Mouse (Mus musculus) T-helper 17 cell (primary cell): ENCODE results near the gene Il2.

Source experiments
- in situ Hi-C, 2 experiments: fragments of 300-600 bp; cut with MboI, MseI; formaldehyde crosslinking; loops; 1 replicate in 1 of 2; 2 replicates in 1 of 2; pipeline ENCODE4 v1.15.1; 2025; ENCODE audit warnings: high pct_unique_total_duplicates in 2 of 2

Gene Il2

DNA sequence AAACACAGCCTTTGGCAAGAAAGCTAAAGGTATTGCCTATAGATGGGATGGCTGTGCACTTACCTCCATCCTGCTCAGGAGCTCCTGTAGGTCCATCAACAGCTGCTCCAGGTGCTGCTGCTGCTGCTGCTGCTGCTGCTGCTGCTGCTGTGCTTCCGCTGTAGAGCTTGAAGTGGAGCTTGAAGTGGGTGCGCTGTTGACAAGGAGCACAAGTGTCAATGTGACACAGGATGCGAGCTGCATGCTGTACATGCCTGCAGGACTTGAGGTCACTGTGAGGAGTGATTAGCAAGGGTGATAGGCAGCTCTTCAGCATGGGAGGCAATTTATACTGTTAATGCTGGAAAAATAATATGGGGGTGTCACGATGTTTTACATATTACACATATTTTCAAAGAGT is at the start of gene Il2:
TSS of gene Il2 (minus strand) at position 305 of the 400 bp plus-strand sequence.
- in situ Hi-C loops: loop anchor here in 1 of 2 experiments (5.0 kb wide), 1 partner anchor 77 kb away; no protein-coding TSS in a partner anchor

DNA sequence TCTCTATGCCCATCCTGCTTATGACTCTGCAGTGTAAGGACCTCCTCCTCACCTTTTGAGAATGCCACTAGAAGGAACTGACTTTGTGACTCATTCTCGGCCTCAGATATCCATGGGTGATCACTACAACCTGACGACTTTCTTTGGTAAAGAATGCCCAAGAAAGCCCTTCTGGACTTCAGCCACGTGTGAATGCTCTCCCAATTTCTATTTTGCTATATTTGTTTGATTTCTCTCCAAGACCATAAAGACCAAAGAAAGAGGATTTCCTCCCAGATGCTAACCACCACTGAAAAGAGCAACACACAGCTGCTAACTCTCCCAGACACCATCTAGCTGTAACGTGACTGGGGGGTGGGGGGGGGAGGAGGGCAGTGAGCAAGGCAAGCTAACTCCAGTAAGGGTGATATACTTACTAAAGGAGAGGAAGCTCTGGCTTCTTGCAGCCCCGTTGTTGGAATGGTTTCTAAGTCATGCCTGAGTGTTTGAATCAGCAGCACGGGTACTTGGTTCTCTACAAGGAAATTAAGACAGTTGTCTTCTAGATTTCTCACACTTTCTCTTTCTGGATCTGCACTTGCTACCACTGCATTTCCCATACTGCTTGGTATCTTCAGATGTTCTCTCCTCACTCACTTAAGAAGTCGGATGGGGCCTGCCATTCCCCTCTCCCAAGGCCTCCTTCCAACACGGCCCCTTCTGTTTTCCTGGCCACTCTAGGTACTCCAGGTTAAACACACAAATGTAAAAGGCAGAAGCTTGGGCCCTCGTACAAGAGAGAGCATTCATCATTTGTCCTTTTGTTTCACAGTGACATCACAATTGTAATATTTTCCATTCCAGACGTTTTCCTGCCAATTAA is 49.2 kb upstream of the Il2 start:
- in situ Hi-C loops: no loop called here

DNA sequence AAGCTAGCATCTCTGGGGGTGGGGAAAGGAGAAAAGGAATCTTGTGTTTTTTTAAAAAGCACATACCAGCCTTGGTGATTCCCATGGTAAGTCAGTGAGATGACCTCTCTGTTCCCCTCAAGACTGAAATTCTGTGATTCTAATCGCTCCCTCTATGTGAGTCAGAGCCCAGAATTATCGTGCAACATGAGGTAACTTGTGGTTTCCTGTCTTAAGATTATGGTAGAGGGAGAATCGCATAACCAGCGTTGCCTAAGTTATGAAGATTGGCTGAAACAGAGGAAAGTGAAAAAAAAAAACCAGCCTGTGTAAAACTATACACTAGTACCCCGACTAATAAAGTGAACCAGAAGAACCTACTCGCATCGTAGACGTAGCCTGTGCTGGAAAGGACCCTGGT is 47.5 kb upstream of the Il2 start:
- in situ Hi-C loops: no loop called here

DNA sequence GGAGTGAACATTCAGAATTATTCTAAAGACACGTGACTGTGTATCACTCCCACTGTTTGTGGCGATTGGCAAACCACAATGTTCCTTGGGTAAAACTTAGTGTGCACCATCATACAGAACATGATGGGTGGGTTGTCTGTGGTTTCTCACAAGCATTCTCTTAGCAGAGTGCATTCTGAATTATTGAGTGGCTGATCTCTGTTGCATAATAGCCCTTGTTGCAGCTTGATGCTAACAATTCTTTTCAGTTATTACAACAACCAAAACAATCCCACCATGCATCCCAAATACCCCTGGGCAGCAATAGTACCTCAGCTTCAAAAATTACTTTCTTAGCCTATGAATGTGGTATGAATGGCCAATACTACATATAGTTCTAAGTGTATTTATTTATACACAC is 43.5 kb upstream of the Il2 start:
- in situ Hi-C loops: no loop called here

DNA sequence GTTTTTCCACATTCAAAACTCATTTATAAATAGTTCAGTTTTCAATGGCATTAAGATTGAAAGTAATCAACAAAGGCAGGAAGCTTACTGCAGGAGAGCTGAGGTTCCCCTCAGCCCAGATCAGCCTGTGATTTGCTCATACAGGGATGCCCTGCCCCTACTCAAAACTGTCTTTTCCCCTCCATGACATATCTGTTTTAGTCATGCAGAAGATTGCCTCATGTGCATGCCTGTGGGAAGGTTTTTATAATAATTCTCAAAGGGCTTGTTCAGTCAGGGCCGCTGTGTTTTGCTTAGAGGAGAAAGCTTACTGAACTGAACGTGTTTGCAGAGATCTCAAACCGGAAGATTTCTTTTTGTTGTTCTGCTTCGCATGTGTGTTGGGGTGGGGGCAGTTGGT is 35.3 kb upstream of the Il2 start:
- in situ Hi-C loops: no loop called here

DNA sequence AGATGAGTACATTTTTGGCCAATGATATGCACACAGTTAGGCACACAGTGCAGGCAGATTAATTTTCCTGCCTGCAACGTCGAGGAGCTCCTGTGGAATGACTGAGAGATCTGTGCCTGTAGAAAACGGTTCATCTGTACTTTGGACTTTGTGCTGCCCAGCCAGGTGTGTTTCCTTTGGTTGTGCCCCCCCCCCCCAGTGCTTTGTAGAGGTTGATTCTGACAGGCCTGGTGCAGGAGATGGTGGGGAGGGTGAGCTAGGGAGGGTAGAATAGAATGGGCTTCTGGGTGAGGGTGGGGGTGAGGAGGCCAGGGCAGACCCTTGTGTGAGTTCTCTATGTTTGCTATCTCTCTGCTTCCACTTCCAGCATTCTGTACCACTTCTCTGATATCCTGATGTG is 32.5 kb upstream of the Il2 start:
- in situ Hi-C loops: no loop called here

DNA sequence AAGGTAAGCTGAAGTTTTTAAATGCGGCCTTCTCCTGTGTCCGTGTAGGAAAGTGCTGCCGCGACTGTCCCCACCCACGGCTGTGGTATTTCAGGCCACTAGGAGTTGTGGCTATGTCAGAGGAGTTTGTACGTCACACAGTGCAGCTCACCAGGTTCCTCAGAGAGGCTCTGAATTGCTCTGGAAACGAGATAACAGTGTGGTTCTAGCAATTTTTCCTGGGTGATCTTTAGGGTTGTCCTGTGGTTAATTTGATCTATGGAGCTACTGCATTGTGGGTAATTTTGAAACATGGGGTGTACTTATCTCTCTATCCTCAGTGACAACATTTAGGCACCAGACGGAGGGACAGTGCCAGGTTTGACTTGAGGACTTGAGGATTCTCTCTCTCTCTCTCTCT is 31.3 kb upstream of the Il2 start:
- in situ Hi-C loops: no loop called here

DNA sequence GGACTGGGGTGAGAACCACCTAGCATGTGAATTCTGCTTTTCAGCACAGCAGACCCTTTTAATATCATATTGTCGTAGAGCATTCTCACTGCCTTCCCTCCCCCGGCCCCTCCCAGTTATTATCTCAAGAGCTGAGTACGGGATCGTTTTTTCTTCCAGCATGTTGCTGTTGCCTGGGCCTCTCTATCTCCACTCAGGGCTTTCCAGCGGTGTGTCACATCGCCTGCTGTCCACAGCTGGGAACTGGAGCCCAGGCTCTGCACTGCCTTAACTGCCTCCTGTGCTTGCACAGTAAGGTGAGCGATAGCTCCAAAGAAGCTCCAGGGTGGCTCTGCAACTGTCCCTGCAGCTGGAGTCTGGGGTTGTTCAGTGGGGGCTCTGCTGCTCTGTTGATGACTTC is 28.6 kb upstream of the Il2 start:
- in situ Hi-C loops: no loop called here

DNA sequence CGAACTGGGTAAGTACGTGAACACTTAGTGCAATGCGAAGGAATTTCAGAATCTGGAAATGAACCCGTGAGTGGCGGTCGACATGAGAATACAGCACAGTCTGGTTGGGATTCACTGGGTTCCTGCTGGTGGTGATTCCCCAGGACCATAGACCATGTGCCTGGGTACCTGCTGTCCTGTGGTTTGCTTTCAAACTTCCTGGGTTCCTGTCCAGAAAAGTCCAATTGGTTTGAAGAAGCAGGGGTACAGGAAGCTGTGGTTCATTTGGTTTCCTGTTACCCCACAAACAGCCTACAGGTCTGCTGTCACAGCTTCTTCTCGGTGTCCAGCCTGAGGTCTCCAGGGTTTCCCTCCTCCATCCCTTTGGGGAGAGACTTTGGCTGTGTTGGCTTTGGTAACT is 27.2 kb upstream of the Il2 start:
- in situ Hi-C loops: no loop called here

DNA sequence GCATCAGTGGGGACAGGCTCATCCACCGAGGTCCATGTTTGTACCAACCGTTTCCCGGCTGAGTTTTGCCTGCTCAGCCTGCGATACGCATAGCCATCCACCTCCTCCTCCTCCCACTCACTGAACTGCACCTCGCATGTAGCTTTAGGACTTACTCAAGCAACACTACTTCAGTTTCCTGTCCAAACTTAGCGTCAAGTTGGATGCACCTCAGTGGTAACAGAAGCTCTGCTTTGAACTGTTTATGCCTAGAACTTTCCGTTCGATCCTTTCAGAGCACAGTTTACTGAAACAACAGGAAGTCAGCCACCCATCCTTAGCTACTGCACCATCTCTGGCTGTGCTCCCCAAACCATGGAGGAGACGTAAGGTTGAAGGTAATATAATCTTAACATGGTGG is 26.5 kb upstream of the Il2 start:
- in situ Hi-C loops: no loop called here

DNA sequence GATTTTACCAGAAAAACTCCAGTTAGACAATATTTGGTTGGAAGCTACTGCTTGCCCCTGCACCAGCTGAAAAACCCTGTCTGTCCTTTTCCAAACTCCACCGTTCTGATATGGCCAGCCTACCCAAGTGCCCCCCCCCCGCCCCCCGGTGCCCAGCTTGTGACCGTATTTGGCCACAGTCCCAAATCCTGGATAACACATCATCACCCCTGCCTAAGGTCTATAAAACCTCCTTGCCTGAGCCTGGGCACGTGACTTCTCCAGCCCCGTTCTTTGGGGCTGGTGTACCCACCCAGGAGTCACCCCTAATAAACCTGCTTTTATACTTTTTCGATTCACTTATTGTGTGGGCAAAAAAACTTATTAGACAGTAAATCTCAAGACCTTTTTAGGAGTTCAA is 21.1 kb upstream of the Il2 start:
- in situ Hi-C loops: no loop called here

DNA sequence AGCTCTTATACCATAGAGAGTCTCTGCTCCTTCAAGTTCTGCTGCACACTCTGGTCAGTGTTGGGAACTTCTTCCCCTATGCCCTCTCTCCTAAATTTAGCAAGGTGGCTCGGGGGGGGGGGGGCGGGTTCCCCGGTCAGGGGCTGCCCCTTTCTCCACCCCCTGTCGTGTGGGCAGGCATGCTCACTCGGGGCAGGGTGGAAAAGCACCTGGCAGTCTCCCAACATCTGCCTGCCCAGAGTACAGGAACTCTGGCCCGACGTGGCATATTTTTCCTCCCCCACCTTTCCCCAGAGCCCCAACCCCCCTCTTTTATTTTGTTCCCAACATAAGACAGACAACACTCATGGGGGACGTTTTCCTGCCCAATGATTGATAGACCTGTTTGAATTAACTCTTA is 20.6 kb upstream of the Il2 start:
- in situ Hi-C loops: no loop called here

DNA sequence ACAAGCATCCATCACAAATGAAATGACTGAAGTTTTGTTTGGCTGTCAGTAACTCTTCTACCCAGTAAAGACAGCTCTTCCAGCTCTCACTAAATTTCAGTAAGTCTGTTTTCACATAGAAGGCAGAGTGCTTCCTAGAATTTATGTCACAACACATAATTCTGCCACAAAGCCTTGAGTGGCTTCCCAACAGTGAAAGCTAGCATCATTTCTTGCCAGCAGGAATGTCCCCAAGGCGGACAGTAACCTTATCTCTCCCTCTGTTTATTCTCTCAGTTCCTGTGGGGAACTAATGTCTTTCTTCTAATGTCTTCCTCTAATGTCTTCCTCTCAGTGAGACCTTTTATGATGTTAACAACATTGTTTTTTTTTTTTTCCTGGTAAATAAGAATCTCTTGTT is 19.2 kb upstream of the Il2 start:
- in situ Hi-C loops: no loop called here

DNA sequence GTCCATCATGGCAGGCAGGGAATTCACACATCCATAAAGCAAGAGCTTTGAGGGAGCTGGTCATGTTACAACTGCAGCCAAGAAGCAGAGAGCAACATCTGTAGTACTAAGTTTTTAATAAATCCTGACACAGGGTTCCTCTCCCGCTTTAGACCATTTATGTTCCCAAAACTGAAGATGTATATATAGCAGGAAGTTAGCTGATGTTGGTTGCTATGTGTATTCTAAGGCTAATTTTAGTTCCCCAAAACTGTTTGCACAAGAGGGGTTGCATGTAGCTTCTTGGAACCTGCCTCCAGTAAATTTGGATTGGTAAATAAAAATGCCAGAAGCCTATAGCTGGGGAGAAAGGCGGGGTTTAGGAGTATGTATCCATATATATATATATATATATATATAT is 16.1 kb upstream of the Il2 start:
- in situ Hi-C loops: no loop called here

DNA sequence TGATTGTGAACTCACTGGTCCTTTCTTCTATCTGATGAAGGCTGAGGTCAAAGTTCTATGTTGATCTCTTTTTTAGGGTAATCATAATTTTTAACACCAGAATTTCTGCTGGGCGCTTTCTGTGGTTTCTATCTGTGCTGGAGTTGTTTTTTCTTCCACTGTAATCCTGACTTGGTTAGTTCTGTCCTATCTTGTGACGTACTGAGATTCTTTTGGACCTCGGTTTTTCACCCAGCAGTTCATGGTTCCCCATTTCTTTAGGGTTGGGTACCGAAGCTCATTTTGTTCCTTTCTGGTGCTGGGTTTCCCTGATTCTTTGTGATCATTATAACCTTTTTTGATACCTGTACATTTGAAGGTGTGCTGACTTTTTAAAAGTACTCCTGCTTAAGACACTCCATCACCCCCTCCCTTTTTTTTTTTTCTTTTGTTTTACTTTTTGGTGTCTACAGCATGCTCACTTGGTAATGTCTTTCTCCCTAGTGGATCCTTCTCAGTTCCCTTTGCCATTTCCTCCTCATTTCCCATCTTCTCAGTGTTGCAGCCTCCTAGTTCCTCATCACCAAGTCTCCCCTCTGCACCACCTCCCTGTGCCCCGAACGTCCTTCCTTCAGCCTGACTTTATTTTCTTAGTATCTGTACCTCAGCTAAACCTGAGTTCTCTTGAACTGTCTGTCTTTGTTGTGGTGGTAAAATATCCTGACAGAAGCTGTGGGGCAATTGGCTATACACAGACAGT is 14.6 kb upstream of the Il2 start:
- in situ Hi-C loops: no loop called here

DNA sequence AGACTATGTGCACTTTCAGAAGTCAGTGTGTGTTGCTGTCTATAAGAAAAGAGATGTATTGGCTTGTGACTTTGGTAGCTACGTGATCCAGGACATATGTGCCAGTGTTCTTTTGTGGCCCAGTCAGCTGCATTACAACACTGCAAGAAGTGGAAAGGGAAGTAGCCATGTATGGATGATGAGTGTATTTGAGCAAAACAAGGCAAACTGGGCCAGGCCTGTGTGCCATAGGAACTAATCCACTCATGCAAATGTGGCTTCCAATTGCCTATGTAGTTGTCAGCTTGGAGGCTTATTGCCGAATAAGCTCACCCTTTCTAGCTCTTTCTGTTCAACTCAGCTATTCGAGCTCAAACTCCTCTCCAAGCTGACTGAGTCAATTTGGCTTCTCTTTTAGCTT is 13.4 kb upstream of the Il2 start:
- in situ Hi-C loops: no loop called here

DNA sequence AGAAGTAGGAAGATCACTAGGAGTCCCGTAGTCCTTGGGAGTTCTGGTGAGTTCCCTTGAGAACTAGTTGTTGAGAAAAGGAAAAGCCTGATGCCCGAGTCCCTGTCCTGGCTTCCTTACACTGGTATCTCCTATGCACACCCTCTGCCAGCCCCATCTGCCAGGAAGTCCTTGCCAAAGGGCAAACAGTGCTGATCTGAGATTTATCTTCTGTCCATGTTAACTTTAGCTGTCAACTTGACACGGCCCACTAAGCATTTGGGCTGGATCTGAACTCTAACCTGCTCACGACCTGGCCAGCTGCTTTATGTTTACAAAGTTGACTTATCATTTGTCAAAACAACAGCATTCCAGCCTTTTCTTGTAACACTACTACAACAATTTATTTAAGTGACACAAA is 11.5 kb upstream of the Il2 start:
- in situ Hi-C loops: no loop called here

DNA sequence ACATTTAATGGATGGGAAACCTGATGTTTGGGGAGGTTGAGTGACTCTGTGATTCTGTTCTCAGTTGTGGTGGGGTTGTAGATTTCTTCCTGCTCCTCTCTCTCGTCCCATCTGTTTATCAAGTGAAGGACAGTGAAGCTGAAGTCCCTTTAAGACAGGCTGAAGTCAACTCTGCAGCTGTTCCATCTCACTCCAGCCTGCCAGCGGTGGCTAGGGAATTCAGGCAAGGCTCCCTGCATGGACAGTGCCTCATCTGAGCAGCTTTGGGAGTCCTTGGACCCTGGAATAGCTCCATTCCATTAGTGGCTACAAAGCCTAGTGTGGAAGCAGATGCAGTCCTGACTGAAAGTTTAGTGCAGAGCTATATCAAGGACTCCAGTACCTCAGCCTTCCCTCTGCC is 3.3 kb upstream of the Il2 start:
- in situ Hi-C loops: loop anchor here in 1 of 2 experiments (5.0 kb wide), 1 partner anchor 73 kb away; no protein-coding TSS in a partner anchor

DNA sequence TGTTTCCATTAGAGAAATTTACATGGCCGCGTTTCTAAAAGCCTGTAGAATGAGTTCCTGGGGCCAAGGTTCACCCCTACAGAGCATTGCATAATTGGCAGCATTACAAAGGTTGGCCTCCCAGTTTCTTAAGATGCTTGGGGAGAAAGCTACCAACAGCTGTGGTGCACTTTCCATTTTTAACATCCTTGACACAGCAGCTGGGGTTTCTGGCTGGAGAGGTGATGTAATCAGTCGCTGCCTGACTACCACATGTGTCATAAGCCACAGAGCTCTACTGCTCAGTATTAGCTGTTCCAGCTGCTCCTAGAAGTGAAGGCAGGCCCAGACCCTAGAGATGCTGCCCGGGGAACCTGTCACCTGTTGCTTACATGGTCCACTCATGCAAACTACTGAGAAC is 2.5 kb upstream of the Il2 start:
- in situ Hi-C loops: loop anchor here in 1 of 2 experiments (5.0 kb wide), 1 partner anchor 74 kb away; no protein-coding TSS in a partner anchor

DNA sequence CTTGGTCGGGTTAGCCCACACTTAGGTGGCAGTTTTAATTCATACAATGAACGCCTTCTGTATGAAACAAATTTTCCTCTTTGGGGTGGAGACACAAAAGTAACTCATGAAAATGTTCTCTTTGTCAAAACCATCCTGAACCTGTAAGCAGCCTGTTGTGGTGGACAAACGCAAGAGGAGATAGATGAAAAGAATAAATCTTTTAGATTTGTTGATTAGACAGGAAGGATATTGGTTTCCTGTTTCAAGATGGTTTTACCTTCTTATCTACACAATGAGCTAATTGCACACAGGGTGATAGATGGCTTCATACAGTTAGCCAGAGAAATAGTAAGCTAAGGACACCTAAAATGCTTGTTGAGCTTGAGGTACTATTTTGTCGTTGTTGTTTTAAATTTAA is 403 bp upstream of the Il2 start:
- in situ Hi-C loops: loop anchor here in 1 of 2 experiments (5.0 kb wide), 1 partner anchor 76 kb away; no protein-coding TSS in a partner anchor

DNA sequence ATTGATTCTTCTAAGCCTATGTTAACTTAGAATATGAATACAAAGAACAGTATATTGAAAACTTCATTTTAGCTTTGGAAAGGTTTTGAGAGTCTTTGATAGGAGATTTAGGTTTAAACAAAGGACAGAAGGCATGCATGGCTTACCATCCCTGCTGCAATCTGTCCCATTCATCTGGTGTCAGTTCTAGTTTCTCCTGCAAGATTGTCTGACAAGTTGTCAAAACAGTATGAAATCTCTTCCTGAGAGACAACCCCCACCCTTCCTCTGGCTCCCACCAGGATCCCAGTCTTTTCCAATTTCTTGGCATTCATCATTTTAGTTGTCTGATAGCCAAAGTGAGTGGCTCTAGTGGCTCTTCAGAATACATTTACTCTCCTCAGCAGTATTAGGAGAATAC is 35.0 kb downstream of the Il2 start:
- in situ Hi-C loops: no loop called here

DNA sequence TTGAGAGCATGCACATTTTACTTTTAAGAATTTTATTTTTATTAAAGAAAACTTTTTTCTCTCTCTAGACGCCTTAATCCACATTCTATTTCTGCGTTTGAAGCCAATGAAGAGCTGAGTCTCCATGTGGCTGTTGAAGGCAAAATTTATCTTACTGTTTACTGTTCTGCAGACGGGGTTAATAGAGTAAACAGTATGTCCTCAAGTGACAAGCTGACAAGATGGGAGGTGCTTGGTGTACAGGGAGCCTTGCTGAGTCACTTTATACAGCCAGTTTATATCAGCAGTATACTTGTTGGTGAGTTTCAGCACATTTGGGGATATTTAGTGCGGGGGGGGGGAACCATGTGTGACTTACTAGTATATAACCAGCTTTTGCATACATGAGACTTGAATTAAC is 40.9 kb downstream of the Il2 start:
- in situ Hi-C loops: no loop called here

DNA sequence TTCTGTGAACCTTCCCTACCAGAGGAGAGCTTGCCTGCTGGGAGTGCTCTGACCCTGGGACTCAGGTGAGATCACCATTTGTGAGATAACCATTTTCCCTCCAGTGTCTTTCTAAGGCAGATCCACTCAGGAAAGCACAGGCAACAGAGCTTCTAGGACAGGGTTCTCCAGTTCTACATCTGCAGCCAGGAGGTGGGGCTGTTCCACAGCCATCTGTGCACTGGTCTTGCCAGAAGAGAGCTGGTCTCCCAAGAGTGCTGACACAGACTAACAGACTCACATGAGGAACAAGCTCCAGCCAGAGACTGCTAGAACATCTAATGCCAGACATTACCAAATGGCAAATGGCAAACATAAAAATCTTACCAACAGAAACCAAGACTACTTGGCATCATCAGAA is 52.5 kb downstream of the Il2 start:
- in situ Hi-C loops: loop anchor here in 1 of 2 experiments (5.0 kb wide), 1 partner anchor 129 kb away; no protein-coding TSS in a partner anchor
